Mouse (Mus musculus): ENCODE measurements around the gene Bcl2l13. TPM values are rescaled to one million over a fixed set of nuclear protein-coding genes. Genes with fewer than 3 reads are reported as not detected.
"Not testable (repeated sequence)": the region's sequence is repeated elsewhere in the genome, so short reads cannot be mapped to it uniquely, and the experiment has no call there.

Bcl2l13 gene
- polyA plus RNA-seq, 1 experiment from 2014 or later: 45.6 TPM

DNA sequence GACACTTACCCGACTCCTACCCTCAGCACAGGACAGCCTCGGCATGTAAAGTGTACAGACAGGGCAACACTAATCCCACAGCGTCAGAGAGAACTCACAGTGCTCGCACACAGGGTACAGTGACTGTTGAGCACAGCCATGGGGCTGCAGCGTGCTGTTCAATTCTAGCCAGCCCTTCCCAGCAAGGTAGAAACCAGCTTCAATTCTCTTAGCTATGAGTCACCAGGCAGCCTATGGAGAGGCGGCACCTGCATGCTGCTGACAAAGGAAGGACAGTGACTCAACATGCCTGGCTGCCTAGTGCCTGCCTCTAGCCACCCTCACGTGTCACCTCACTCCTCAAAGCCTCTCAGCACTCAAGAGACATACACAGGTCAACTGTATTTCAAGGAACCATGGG, 38.0 kb upstream of the Bcl2l13 start:
- ATAC-seq (ENCODE audit: low FRiP score) (no peak), DNase-seq (ENCODE audit: low spot score, missing footprints) (no peak)
- no peaks in the 10 kb centered on the region for H3K27me3 ChIP-seq (ENCODE audit: control insufficient read depth, insufficient read depth, low read length)
- WGBS: 92% methylated on average over 7 of the region's 7 CpGs
- H3K4me2 ChIP-seq: no peak overlapping the region
- H3K4me3 ChIP-seq (ENCODE audit: low read depth, low read length): no peak overlapping the region
- no peak overlapping the region for H3K27ac ChIP-seq (ENCODE audit: low read depth, low read length)
- no peaks in the 10 kb centered on the region for H3K9me3 ChIP-seq (ENCODE audit: control insufficient read depth, low read length)
- no peak overlapping the region for H3K9ac ChIP-seq (ENCODE audit: low read length)
- no peaks in the 10 kb centered on the region for H3K4me1 ChIP-seq (ENCODE audit: control insufficient read depth, insufficient read depth, low read length)
- peaks cover 26% of the 10 kb centered on the region for H3K36me3 ChIP-seq (ENCODE audit: control insufficient read depth, insufficient read depth, low read length)

- Histone ChIP-seq H3K27ac (ENCODE audit: low read depth, low read length) (no peak overlapping the region), H3K36me3 (ENCODE audit: control insufficient read depth, insufficient read depth, low read length) (peaks cover 24% of the 10 kb centered on the region), H3K4me1 (ENCODE audit: control insufficient read depth, insufficient read depth, low read length) (no peaks in the 10 kb centered on the region), H3K9ac (ENCODE audit: low read length) (no peak overlapping the region), H3K9me3 (ENCODE audit: control insufficient read depth, low read length) (no peaks in the 10 kb centered on the region), H3K4me3 (ENCODE audit: low read depth, low read length) (no peak overlapping the region), H3K4me2 (no peak overlapping the region), H3K27me3 (ENCODE audit: control insufficient read depth, insufficient read depth, low read length) (no peaks in the 10 kb centered on the region)
- ATAC-seq (ENCODE audit: low FRiP score) (no peak), DNase-seq (ENCODE audit: low spot score, missing footprints) (no peak)
- WGBS: 93% methylated on average over 4 of the region's 4 CpGs
Observed at GRCm38 (mm10) chr6:120798905-120799304, 37.1 kb upstream of the Bcl2l13 start.

GRCm38 (mm10) chr6:120799581-120800041, 36.4 kb upstream of the Bcl2l13 start:
- DNase-seq (ENCODE audit: low spot score, missing footprints) (no peak), ATAC-seq (ENCODE audit: low FRiP score) (no peak)
- no peaks in the 10 kb centered on the region for H3K9me3 ChIP-seq (ENCODE audit: control insufficient read depth, low read length)
- peaks cover 20% of the 10 kb centered on the region for H3K36me3 ChIP-seq (ENCODE audit: control insufficient read depth, insufficient read depth, low read length)
- H3K4me3 ChIP-seq (ENCODE audit: low read depth, low read length): no peak overlapping the region
- no peak overlapping the region for H3K4me2 ChIP-seq
- 94% methylated on average over 4 of the region's 4 CpGs for WGBS
- H3K27ac ChIP-seq (ENCODE audit: low read depth, low read length): no peak overlapping the region
- no peak overlapping the region for H3K9ac ChIP-seq (ENCODE audit: low read length)
- H3K27me3 ChIP-seq (ENCODE audit: control insufficient read depth, insufficient read depth, low read length): no peaks in the 10 kb centered on the region
- H3K4me1 ChIP-seq (ENCODE audit: control insufficient read depth, insufficient read depth, low read length): no peaks in the 10 kb centered on the region

GRCm38 (mm10) chr6:120806999-120807737, 28.8 kb upstream of the Bcl2l13 start:
- H3K9ac ChIP-seq (ENCODE audit: low read length): no peak overlapping the region
- H3K4me2 ChIP-seq: no peak overlapping the region
- ATAC-seq (ENCODE audit: low FRiP score) (no peak), DNase-seq (ENCODE audit: low spot score, missing footprints) (no peak)
- no peaks in the 10 kb centered on the region for H3K9me3 ChIP-seq (ENCODE audit: control insufficient read depth, low read length)
- WGBS: 89% methylated on average over 5 of the region's 5 CpGs
- H3K4me3 ChIP-seq (ENCODE audit: low read depth, low read length): no peak overlapping the region
- H3K27ac ChIP-seq (ENCODE audit: low read depth, low read length): no peak overlapping the region
- H3K4me1 ChIP-seq (ENCODE audit: control insufficient read depth, insufficient read depth, low read length): no peaks in the 10 kb centered on the region
- H3K36me3 ChIP-seq (ENCODE audit: control insufficient read depth, insufficient read depth, low read length): peaks cover 34% of the 10 kb centered on the region
- no peaks in the 10 kb centered on the region for H3K27me3 ChIP-seq (ENCODE audit: control insufficient read depth, insufficient read depth, low read length)

DNA sequence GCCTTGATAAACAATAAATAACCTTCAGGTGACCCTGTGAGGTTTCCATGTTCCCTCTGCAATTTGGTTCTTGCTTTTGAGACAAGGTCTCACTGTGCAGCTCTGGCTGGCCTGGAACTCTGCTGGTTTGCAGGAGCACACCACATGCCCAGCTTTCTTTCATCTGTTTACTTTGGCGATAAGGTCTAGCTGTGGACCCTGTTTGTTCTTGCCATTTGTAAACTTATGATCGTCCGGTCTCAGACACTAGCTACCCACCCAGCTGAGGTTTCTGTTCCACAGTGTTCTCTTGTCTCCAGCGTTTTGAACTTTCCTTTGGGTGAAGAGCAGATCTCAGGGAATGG, 28.3 kb upstream of the Bcl2l13 start:
- WGBS: 92% methylated on average over 4 of the region's 4 CpGs
- Histone ChIP-seq H3K4me3 (ENCODE audit: low read depth, low read length) (no peak overlapping the region), H3K9ac (ENCODE audit: low read length) (no peak overlapping the region), H3K9me3 (ENCODE audit: control insufficient read depth, low read length) (no peaks in the 10 kb centered on the region), H3K36me3 (ENCODE audit: control insufficient read depth, insufficient read depth, low read length) (peaks cover 32% of the 10 kb centered on the region), H3K4me2 (no peak overlapping the region), H3K27me3 (ENCODE audit: control insufficient read depth, insufficient read depth, low read length) (no peaks in the 10 kb centered on the region), H3K4me1 (ENCODE audit: control insufficient read depth, insufficient read depth, low read length) (no peaks in the 10 kb centered on the region), H3K27ac (ENCODE audit: low read depth, low read length) (no peak overlapping the region)
- ATAC-seq (ENCODE audit: low FRiP score) (no peak), DNase-seq (ENCODE audit: low spot score, missing footprints) (no peak)

GRCm38 (mm10) chr6:120811999-120812398, 24.0 kb upstream of the Bcl2l13 start:
- not testable (repeated sequence) for H3K27ac ChIP-seq (ENCODE audit: low read depth, low read length); ATAC-seq (ENCODE audit: low FRiP score); H3K4me3 ChIP-seq (ENCODE audit: low read depth, low read length); H3K9ac ChIP-seq (ENCODE audit: low read length); H3K4me2 ChIP-seq; DNase-seq (ENCODE audit: low spot score, missing footprints); H3K27me3 ChIP-seq (ENCODE audit: control insufficient read depth, insufficient read depth, low read length); H3K9me3 ChIP-seq (ENCODE audit: control insufficient read depth, low read length); H3K4me1 ChIP-seq (ENCODE audit: control insufficient read depth, insufficient read depth, low read length)
- 97% methylated on average over 6 of the region's 10 CpGs for WGBS
- H3K36me3 ChIP-seq (ENCODE audit: control insufficient read depth, insufficient read depth, low read length): peaks cover 17% of the 10 kb centered on the region

- H3K4me3 ChIP-seq (ENCODE audit: low read depth, low read length): no peak overlapping the region
- DNase-seq (ENCODE audit: low spot score, missing footprints) (no peak), ATAC-seq (ENCODE audit: low FRiP score) (no peak)
- no peak overlapping the region for H3K27ac ChIP-seq (ENCODE audit: low read depth, low read length)
- H3K36me3 ChIP-seq (ENCODE audit: control insufficient read depth, insufficient read depth, low read length): peaks cover 13% of the 10 kb centered on the region
- H3K9ac ChIP-seq (ENCODE audit: low read length): no peak overlapping the region
- WGBS: 96% methylated on average over 2 of the region's 2 CpGs
- H3K27me3 ChIP-seq (ENCODE audit: control insufficient read depth, insufficient read depth, low read length): no peaks in the 10 kb centered on the region
- H3K4me1 ChIP-seq (ENCODE audit: control insufficient read depth, insufficient read depth, low read length): peaks cover 7% of the 10 kb centered on the region
- no peaks in the 10 kb centered on the region for H3K9me3 ChIP-seq (ENCODE audit: control insufficient read depth, low read length)
- H3K4me2 ChIP-seq: no peak overlapping the region
Observed at GRCm38 (mm10) chr6:120819294-120819693, 16.7 kb upstream of the Bcl2l13 start.

- Histone ChIP-seq H3K27me3 (ENCODE audit: control insufficient read depth, insufficient read depth, low read length) (no peaks in the 10 kb centered on the region), H3K9me3 (ENCODE audit: control insufficient read depth, low read length) (no peaks in the 10 kb centered on the region), H3K36me3 (ENCODE audit: control insufficient read depth, insufficient read depth, low read length) (peaks cover 13% of the 10 kb centered on the region), H3K27ac (ENCODE audit: low read depth, low read length) (no peak overlapping the region), H3K4me3 (ENCODE audit: low read depth, low read length) (no peak overlapping the region), H3K4me2 (no peak overlapping the region), H3K4me1 (ENCODE audit: control insufficient read depth, insufficient read depth, low read length) (peaks cover 7% of the 10 kb centered on the region), H3K9ac (ENCODE audit: low read length) (no peak overlapping the region)
- no peak for DNase-seq (ENCODE audit: low spot score, missing footprints)
- ATAC-seq (ENCODE audit: low FRiP score): no peak
- WGBS: 92% methylated on average over 5 of the region's 5 CpGs
Observed at GRCm38 (mm10) chr6:120820144-120820543, 15.9 kb upstream of the Bcl2l13 start.

DNA sequence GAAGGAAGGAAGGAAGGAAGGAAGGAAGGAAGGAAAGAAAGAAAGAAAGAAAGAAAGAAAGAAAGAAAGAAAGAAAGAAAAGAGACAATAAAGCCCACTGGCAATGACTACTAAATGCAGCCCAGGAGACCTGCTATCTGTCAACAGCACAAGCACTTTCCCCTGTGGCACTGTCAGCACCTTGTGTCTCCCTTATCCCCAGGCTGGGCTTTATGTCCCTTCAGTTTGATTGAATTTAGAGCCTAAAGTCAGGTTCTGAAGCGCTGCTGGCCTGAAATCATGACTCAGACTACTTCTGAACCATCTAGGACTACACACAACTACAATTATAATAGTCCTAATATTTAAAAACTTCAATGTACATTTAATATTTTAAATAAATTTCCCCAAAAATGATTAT, 15.1 kb upstream of the Bcl2l13 start:
- no peak overlapping the region for H3K9ac ChIP-seq (ENCODE audit: low read length)
- no peak overlapping the region for H3K27ac ChIP-seq (ENCODE audit: low read depth, low read length)
- no peak overlapping the region; the same call in 1 of the 2 replicates for H3K4me2 ChIP-seq
- WGBS: 89% methylated on average over 1 of the region's 1 CpGs
- ATAC-seq (ENCODE audit: low FRiP score): no peak
- DNase-seq (ENCODE audit: low spot score, missing footprints): no peak
- H3K36me3 ChIP-seq (ENCODE audit: control insufficient read depth, insufficient read depth, low read length): peaks cover 13% of the 10 kb centered on the region
- peaks cover 7% of the 10 kb centered on the region for H3K4me1 ChIP-seq (ENCODE audit: control insufficient read depth, insufficient read depth, low read length)
- no peaks in the 10 kb centered on the region for H3K27me3 ChIP-seq (ENCODE audit: control insufficient read depth, insufficient read depth, low read length)
- H3K4me3 ChIP-seq (ENCODE audit: low read depth, low read length): no peak overlapping the region
- H3K9me3 ChIP-seq (ENCODE audit: control insufficient read depth, low read length): no peaks in the 10 kb centered on the region
